Mouse (Mus musculus): ENCODE measurements around the gene Fam193a. TPM values are rescaled to one million over a fixed set of nuclear protein-coding genes. Genes with fewer than 3 reads are reported as not detected.

Fam193a gene
- polyA plus RNA-seq, 1 experiment from 2014 or later, result 17.8 TPM

GRCm38 (mm10) chr5:34514218-34514566 lies 144.5 kb downstream of the Fam193a start:
- Histone ChIP-seq H3K4me2 (replicated peaks) (peak overlapping the region; percentile 98), H3K4me1 (peaks cover 6% of the 10 kb centered on the region), H3K9me3 (replicated peaks) (0 out of 2 replicates have a peak, but pooled peaks cover 1% of the 10 kb centered on the region), H3K36me3 (no peaks in the 10 kb centered on the region), H3K27ac (no peak overlapping the region), H3K9ac (no peak overlapping the region), H3K4me3 (peak overlapping the region; percentile 62), H3K27me3 (peaks cover 17% of the 10 kb centered on the region)
- peak; percentile 36 for ATAC-seq (ENCODE audit: low FRiP score)
- WGBS, result 31% methylated on average over 7 of the region's 7 CpGs

DNA sequence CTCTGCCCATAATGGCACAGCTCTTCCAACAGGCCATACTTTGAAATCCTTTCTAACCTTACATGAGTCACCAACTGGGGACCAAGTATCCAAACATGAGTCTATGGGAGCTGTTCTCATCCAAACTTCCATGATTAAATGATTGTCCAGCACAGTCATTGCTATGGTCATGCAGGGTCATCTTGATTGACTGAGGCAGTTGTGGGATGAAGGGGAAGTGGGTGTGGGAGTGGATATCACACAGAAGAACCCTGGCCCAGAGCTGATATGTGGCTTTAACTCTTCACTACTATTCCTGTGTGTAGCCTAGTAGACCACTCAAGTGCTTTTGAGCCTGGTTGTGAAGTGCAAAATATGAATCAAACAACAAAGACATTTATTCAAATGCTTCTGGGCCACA lies 145.4 kb downstream of the Fam193a start:
- H3K4me2 ChIP-seq (replicated peaks), result no peak overlapping the region
- no peak for ATAC-seq (ENCODE audit: low FRiP score)
- no peak overlapping the region for H3K4me3 ChIP-seq
- H3K27me3 ChIP-seq, result peaks cover 17% of the 10 kb centered on the region
- H3K9me3 ChIP-seq (replicated peaks), result no peaks in the 10 kb centered on the region
- H3K4me1 ChIP-seq, result peaks cover 6% of the 10 kb centered on the region
- H3K36me3 ChIP-seq, result no peaks in the 10 kb centered on the region
- H3K9ac ChIP-seq, result no peak overlapping the region
- no peak overlapping the region for H3K27ac ChIP-seq

DNA sequence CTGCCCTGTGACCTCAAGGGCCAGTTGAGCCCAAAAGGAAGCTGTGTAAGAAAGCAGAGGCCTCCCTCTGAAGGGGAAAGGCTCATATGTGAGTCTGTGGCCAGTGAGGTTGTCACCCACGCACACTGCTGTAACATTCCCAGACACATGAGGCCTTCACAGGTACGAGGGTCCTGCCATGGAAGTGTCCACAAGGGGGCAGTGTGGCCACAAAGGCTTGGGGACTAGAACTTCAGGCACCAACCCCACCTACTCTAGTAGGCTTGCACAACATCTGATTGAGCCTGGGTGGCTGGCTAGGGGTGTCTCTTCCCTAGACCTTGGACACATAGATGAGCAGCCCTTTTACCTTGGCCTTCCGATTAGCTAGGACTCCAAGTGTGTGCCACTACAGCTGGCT lies 148.2 kb downstream of the Fam193a start:
- H3K4me3 ChIP-seq, result no peak overlapping the region
- WGBS, result 30% methylated on average over 3 of the region's 3 CpGs
- H3K27me3 ChIP-seq, result peaks cover 8% of the 10 kb centered on the region
- H3K4me2 ChIP-seq (replicated peaks), result no peak overlapping the region
- peaks cover 6% of the 10 kb centered on the region for H3K4me1 ChIP-seq
- no peak overlapping the region for H3K27ac ChIP-seq
- ATAC-seq (ENCODE audit: low FRiP score), result no peak
- H3K36me3 ChIP-seq, result no peaks in the 10 kb centered on the region
- no peaks in the 10 kb centered on the region for H3K9me3 ChIP-seq (replicated peaks)
- no peak overlapping the region for H3K9ac ChIP-seq

DNA sequence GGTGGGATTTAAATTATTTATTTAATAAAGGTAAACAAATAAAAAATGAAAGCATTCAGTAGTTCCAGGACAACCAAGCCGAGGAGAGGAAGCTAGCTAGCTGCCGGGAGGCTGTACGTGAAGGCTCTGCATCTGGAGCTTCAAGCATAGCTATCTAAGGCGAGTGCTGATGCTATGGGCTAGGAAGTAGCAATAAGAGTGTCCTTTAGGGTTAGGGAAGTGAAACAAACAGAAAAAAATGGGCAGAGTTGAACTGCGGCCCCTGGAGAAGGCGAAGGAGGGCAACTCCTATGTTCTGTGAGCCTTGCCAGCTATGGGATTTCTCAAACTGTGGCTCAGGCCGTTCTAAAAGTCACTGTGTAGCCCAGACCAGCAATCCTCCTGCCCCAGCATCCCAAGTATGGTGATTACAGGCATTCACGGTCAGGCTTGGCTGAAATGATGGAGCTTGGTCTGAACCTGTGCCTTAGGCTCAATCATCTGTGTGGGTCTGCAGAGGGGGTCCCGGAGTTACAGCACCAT lies 149.7 kb downstream of the Fam193a start:
- Histone ChIP-seq H3K9ac (no peak overlapping the region), H3K9me3 (replicated peaks) (no peaks in the 10 kb centered on the region), H3K4me1 (no peaks in the 10 kb centered on the region), H3K4me3 (no peak overlapping the region), H3K27me3 (peaks cover 2% of the 10 kb centered on the region; the same call in 1 of the 2 replicates), H3K36me3 (no peaks in the 10 kb centered on the region), H3K4me2 (replicated peaks) (no peak overlapping the region), H3K27ac (no peak overlapping the region)
- no peak for ATAC-seq (ENCODE audit: low FRiP score)
- WGBS, result 84% methylated on average over 9 of the region's 9 CpGs

- H3K27me3 ChIP-seq, result no peaks in the 10 kb centered on the region; the same call in 1 of the 2 replicates
- no peaks in the 10 kb centered on the region for H3K9me3 ChIP-seq (replicated peaks)
- H3K4me1 ChIP-seq, result no peaks in the 10 kb centered on the region
- WGBS, result 73% methylated on average over 11 of the region's 11 CpGs
- no peak overlapping the region for H3K9ac ChIP-seq
- H3K27ac ChIP-seq, result no peak overlapping the region
- H3K4me3 ChIP-seq, result no peak overlapping the region
- H3K4me2 ChIP-seq (replicated peaks), result no peak overlapping the region
- H3K36me3 ChIP-seq, result no peaks in the 10 kb centered on the region
- no peak for ATAC-seq (ENCODE audit: low FRiP score)
Measured at GRCm38 (mm10) chr5:34520458-34521209, 150.9 kb downstream of the Fam193a start.

- Histone ChIP-seq H3K4me1 (no peaks in the 10 kb centered on the region), H3K9me3 (replicated peaks) (no peaks in the 10 kb centered on the region), H3K27me3 (peaks cover 1% of the 10 kb centered on the region; the same call in 1 of the 2 replicates), H3K4me2 (replicated peaks) (no peak overlapping the region), H3K36me3 (no peaks in the 10 kb centered on the region), H3K4me3 (no peak overlapping the region), H3K27ac (no peak overlapping the region), H3K9ac (no peak overlapping the region)
- 85% methylated on average over 3 of the region's 3 CpGs for WGBS
- no peak for ATAC-seq (ENCODE audit: low FRiP score)
Measured at GRCm38 (mm10) chr5:34521337-34521736, 151.6 kb downstream of the Fam193a start.

- ATAC-seq (ENCODE audit: low FRiP score), result no peak
- 60% methylated on average over 4 of the region's 4 CpGs for WGBS
Measured at GRCm38 (mm10) chr5:34523958-34524485, 154.3 kb downstream of the Fam193a start.

DNA sequence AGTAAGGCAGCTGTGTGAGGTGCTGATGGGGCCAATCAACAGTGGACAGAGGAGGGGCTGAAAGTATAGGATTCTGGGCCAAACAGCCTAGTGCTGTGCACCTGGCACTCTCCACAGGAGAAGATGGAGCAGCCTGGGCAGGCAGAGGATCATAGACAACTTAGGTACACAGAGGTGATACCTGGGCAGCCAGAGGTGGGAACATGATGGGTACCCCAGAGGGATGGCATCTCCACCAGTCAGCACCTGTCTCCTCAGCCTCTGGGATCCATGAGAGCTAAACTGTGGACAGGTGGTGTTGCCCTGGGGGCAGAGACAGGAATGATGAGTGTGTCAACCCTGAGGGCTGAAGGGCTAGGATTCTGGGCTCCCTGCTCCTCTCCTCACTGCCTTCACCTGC lies 154.8 kb downstream of the Fam193a start:
- no peak overlapping the region for H3K4me3 ChIP-seq
- H3K4me2 ChIP-seq (replicated peaks), result no peak overlapping the region
- no peaks in the 10 kb centered on the region for H3K9me3 ChIP-seq (replicated peaks)
- peaks cover 12% of the 10 kb centered on the region for H3K27me3 ChIP-seq
- ATAC-seq (ENCODE audit: low FRiP score), result no peak
- H3K27ac ChIP-seq, result no peak overlapping the region
- H3K36me3 ChIP-seq, result no peaks in the 10 kb centered on the region
- no peaks in the 10 kb centered on the region for H3K4me1 ChIP-seq
- H3K9ac ChIP-seq, result no peak overlapping the region

More at GRCm38 (mm10) chr5:34523958-34524485, 154.3 kb downstream of the Fam193a start:
- Histone ChIP-seq H3K27ac (no peak overlapping the region), H3K4me1 (no peaks in the 10 kb centered on the region), H3K9me3 (replicated peaks) (no peaks in the 10 kb centered on the region), H3K27me3 (peaks cover 12% of the 10 kb centered on the region), H3K4me2 (replicated peaks) (no peak overlapping the region), H3K9ac (no peak overlapping the region), H3K36me3 (no peaks in the 10 kb centered on the region), H3K4me3 (no peak overlapping the region)

- peak within 1 kb of the TSS; percentile 20; the same call in 1 of the 2 replicates for H3K9ac ChIP-seq
Measured at GRCm38 (mm10) chr5:34525663-34526476, 156.1 kb downstream of the Fam193a start, which contains the start of gene Sh3bp2. Sh3bp2 (plus strand) TSS chr5:34525838.

DNA sequence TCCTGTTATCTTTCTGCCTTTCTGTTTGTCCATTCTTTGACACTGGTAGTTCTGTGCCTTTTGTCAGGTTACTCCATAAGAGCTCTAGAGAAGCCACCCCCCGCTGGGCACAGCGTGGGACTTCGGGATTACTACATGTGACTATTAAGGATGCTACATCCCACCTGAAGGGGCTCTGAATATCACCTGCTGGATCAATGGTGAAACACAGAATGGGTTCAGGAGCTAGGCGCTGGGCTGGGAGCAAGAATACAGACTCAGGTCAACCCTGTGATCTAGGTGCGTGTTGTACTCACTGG lies 156.7 kb downstream of the Fam193a start:
- Histone ChIP-seq H3K27ac (no peak overlapping the region), H3K9me3 (replicated peaks) (no peaks in the 10 kb centered on the region), H3K27me3 (peaks cover 12% of the 10 kb centered on the region), H3K4me1 (no peaks in the 10 kb centered on the region), H3K4me3 (no peak overlapping the region), H3K36me3 (no peaks in the 10 kb centered on the region), H3K9ac (no peak overlapping the region; the same call in 1 of the 2 replicates), H3K4me2 (replicated peaks) (peak overlapping the region; percentile 59; the same call in 1 of the 2 replicates)
- no peak for ATAC-seq (ENCODE audit: low FRiP score)
- 36% methylated on average over 5 of the region's 5 CpGs for WGBS

More at GRCm38 (mm10) chr5:34525663-34526476, 156.1 kb downstream of the Fam193a start, which contains the start of gene Sh3bp2:
- Histone ChIP-seq H3K27ac (no peak within 1 kb of the TSS), H3K36me3 (no peaks in the 10 kb centered on the region), H3K27me3 (peaks cover 12% of the 10 kb centered on the region), H3K4me3 (peak within 1 kb of the TSS; percentile 38), H3K9me3 (replicated peaks) (no peaks in the 10 kb centered on the region), H3K4me1 (no peaks in the 10 kb centered on the region), H3K4me2 (replicated peaks) (peak within 1 kb of the TSS; percentile 59)
- ATAC-seq (ENCODE audit: low FRiP score), result peak; percentile 87
- 3% methylated on average over 38 of the region's 38 CpGs for WGBS

- H3K4me1 ChIP-seq, result no peaks in the 10 kb centered on the region
- H3K4me2 ChIP-seq (replicated peaks), result no peak overlapping the region
- no peak overlapping the region for H3K27ac ChIP-seq
- H3K9me3 ChIP-seq (replicated peaks), result no peaks in the 10 kb centered on the region
- H3K9ac ChIP-seq, result no peak overlapping the region
- no peak overlapping the region for H3K4me3 ChIP-seq
- H3K36me3 ChIP-seq, result no peaks in the 10 kb centered on the region
- H3K27me3 ChIP-seq, result peaks cover 12% of the 10 kb centered on the region
- ATAC-seq (ENCODE audit: low FRiP score), result no peak
- 85% methylated on average over 2 of the region's 2 CpGs for WGBS
Measured at GRCm38 (mm10) chr5:34527352-34527751, 157.6 kb downstream of the Fam193a start.

GRCm38 (mm10) chr5:34528724-34529123 lies 159.0 kb downstream of the Fam193a start:
- Histone ChIP-seq H3K9ac (no peak overlapping the region), H3K4me1 (no peaks in the 10 kb centered on the region), H3K36me3 (no peaks in the 10 kb centered on the region), H3K27ac (no peak overlapping the region), H3K9me3 (replicated peaks) (no peaks in the 10 kb centered on the region), H3K27me3 (peaks cover 12% of the 10 kb centered on the region), H3K4me2 (replicated peaks) (no peak overlapping the region), H3K4me3 (no peak overlapping the region)
- WGBS, result 84% methylated on average over 5 of the region's 5 CpGs
- no peak for ATAC-seq (ENCODE audit: low FRiP score)
